Mouse (Mus musculus): ENCODE results near the gene Bag6.

DNA sequence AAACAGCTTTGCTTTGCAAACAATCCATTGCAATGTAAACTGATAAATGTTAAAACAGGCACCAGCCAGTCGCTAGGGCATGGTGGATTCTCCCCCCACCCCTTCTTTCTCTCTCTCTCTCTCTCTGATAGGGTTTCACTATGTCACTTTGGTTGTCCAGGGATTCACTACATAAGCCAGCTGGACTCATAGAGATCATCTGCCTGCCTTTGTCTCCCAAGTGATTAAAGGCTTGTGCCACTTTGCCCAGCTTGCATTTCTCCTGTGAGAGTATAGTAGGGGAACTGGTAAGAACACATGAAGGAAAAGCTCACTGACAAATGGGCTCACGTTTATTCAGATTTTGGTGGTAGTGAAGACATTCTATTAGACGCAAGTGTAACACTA lies 2.8 kb upstream of the Bag6 start:
- TF ChIP-seq CTCF (IDR thresholded peaks at IDR 0.05; ENCODE audit: low read depth), result no peak
- no peak for TF ChIP-seq EP300 (IDR thresholded peaks at IDR 0.05; ENCODE audit: low read depth)
